Mouse (Mus musculus) megakaryocyte-erythroid progenitor cell, adult 5-6 weeks (primary cell): ENCODE measurements around the gene Nxf1. TPM values are rescaled to one million over a fixed set of nuclear protein-coding genes. Genes with fewer than 3 reads are reported as not detected.
"Not testable (repeated sequence)": the region's sequence is repeated elsewhere in the genome, so short reads cannot be mapped to it uniquely, and the experiment has no call there.

Experiments
- ATAC-seq: replicated peaks from 2 replicates; pipeline ENCODE4 v1.8.0; 2016; ENCODE audit warnings: mild to moderate bottlenecking, inconsistent platforms; ENCODE audit not compliant: severe bottlenecking, poor library complexity, low FRiP score, low TSS enrichment
- total RNA-seq, 2 experiments: library from RNA; stranded (forward) in 1 of 2; stranded (reverse) in 1 of 2; fragments of 200-1000, 215-1000 nt in 1 of 2; fragments of >200 nt in 1 of 2; fragmentation: Nextera tagmentation in 1 of 2; gene quantifications; 2 replicates each; pipeline ENCODE4 v1.2.3; 2014 to 2017

Nxf1 gene
- total RNA-seq, 2 experiments from 2014 or later, result 161 to 530 TPM

DNA sequence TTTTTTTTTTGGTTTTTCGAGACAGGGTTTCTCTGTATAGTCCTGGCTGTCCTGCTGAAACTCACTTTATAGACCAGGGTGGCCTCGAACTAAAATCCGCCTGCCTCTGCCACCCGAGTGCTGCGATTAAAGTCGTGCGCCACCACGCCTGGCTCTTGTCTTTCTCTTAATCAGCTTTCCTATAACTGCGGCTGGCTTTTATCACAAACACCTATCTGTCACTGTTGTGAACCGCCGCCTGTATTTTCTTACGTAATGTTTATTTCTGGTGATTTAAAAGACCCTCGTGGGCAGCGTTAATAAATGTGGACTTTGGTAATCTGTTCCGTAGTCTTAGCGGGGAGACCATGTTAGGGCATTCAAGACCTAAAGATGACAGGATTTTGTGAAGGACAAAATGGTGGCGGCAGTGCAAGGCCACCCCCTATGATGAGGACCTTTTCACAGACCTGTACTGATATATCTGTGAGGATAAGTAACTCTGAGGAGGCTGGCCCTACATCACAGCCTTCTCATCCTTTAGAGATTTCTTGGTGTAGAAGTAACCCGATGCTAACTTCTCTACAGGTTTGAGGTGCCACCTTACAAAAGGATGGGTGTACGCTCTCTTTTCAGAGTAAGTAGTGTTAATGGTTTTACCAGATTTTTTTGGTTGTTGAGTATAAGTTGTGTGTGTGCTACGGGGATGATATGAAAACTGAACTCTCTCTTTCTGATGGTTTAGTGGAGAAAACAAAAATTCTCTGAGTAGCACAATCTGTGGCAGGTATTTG lies 33.1 kb upstream of the Nxf1 start:
- no peak for ATAC-seq

DNA sequence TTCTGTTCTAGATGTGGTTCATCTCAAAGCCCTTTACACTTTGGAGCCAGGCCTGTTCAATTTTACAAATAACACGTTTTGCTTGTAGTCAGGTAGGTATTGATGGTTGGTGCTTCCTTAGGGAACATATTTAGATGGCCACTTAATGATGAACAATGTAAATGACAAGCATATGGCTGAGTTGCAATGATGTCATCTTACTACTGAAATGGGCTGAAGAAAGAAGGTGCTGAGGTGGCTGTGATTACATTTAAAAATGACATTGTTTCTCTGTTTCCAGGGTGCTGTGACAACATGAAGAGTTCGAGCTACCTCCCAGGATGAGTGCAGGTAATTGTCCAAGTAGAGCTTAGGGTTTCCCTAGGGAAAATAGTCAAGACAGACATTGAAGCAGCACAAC lies 32.5 kb upstream of the Nxf1 start:
- no peak for ATAC-seq

- no peak for ATAC-seq
These were observed 31.7 kb upstream of the Nxf1 start for GRCm38 (mm10) chr19:8725081-8725613.

GRCm38 (mm10) chr19:8726609-8727390 lies 30.1 kb upstream of the Nxf1 start:
- ATAC-seq, result 0 out of 2 replicates have a peak, but pooled peaks have one; percentile 2

DNA sequence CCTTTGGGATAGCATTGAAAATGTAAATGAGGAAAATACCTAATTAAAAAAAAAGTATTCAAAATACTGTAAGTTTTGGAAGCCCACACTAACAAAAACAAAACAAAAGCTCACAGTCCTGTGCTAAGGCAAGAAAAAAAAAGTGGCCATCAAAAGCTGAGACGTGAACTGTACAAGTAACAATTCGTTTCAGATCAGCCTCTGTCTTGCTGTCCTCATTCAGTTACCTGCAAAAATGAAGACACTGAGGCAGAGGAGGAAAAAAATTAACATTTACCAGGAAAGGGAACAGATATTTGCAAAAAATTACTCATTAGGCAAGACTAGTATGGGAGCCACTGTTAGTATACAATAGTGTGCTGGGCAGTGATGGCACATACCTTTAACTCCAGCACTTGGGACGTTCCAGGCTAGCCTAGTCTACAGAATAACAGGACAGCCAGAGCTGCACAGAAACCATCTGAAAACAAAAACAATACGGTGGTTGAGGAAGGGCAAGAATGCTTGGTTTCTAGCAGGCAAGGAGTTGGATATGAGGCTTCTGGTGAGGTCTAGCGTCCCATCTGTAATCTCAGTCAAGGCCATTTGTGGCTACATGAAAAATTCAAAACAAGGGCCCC lies 29.3 kb upstream of the Nxf1 start:
- peak; percentile 26; the same call in 1 of the 2 replicates for ATAC-seq

DNA sequence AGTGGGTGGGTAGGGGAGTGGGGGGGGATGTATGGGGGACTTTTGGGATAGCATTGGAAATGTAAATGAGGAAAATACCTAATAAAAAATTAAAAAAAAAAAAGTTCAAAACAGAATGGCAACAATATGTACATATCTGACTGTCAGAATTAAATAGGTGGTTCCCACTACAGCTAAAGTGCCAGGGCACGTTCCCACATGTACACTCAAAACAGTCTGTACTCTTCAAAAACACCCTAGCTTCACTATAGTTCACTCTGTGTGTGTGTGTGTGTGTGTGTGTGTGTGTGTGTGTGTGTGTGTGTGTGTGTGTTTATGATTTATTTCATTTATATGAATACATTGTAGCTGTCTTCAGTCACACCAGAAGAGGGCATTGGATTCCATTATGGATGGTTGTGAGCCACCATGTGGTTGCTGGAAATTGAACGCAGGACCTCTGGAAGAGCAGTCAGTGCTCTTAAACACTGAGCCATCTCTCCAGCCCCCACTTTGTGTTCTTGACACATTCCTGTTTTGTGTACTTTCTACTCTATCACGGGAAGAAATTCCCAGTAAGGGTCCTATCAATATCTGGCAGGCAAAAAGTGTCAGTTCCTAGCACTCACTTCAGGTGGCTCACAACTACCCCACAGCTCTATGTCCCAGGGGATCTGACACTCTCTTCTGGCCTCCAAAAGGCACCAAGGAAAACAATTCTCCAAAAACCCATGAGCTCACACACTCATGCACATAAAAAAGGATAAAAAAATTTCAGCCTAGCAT lies 28.4 kb upstream of the Nxf1 start:
- not testable (repeated sequence) for ATAC-seq

- no peak for ATAC-seq
These were observed 22.5 kb upstream of the Nxf1 start for GRCm38 (mm10) chr19:8734334-8734733.

- peak; percentile 90 for ATAC-seq
These were observed 21.3 kb upstream of the Nxf1 start, which contains the start of gene Wdr74 for GRCm38 (mm10) chr19:8735389-8736159. Gene Wdr74 (plus strand): TSS chr19:8735827.

GRCm38 (mm10) chr19:8736160-8736467 lies 20.8 kb upstream of the Nxf1 start:
- peak; percentile 46 for ATAC-seq

GRCm38 (mm10) chr19:8738911-8739310 lies 18.0 kb upstream of the Nxf1 start:
- no peak for ATAC-seq

DNA sequence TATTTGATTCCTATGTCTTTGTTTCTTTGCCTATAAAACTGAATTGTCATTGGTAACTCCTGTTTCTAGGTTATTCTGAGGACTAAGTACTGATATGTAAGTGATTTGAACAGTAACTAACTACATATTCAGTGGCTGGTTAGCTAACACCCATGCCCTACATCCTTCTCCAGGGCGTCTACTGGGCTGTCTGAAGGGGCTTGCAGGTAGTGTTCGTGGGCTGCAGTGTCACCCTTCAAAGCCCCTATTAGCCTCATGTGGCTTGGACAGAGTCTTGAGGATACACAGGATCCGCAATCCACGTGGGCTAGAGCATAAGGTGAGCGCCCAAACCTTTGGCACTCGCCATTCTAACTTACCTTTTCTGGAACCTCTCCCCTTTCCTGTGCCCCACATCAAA lies 17.2 kb upstream of the Nxf1 start:
- no peak for ATAC-seq

- ATAC-seq, result no peak
These were observed 16.3 kb upstream of the Nxf1 start, which contains the start of gene 1700092M07Rik for GRCm38 (mm10) chr19:8740603-8741002. Gene 1700092M07Rik (plus strand): TSS chr19:8740718.

DNA sequence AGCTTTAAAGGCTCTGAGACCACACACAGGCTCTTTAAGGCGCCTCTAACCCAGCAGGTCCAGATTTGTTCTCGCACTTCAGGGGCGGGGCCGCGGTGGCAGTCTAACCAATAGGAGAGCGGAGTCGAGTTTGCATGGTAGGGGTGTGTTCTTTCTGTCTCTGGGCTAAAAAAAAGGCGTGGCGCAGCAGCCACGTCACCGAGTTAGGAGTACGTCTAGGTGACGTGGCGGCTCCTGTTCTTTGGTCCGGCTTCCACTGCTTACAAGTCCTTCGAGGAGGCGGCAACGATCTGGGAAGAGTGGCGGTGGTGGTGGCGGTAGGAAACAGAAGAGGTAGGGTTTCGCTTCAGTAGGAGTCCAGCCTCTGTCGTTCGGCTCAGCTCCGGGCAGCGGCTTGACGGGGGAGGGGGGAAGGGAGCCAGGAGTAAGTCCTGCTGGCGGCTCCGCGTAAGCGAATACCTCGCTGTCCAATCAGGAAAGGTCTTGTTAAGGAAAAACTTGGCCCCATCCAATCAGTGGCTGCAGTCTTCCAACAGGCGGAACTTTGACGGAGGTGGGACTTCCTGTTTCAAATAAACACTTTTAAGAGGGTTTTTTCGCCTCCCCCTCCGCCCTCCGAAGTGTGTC lies 15.5 kb upstream of the Nxf1 start, which contains the start of gene Stx5a:
Gene Stx5a (plus strand): TSS at position 171 of the 627 bp plus-strand sequence.
- ATAC-seq, result peak; percentile 92

DNA sequence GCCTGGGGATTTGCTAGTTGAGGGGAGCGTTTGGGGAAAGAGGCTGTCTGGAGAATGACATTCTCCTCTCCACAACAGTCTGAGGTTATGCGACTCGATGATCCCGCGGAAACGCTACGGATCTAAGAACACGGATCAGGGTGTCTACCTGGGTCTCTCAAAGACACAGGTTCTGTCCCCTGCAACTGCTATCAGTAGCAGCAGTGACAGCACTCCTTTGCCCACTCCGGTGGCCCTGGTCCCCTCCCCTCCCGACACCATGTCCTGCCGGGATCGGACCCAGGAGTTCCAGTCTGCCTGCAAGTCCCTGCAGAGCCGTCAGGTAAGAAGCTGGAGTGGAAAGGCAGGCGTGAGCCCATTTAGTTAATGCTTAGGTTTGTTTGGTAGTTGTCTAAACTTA lies 14.7 kb upstream of the Nxf1 start:
- ATAC-seq, result no peak

DNA sequence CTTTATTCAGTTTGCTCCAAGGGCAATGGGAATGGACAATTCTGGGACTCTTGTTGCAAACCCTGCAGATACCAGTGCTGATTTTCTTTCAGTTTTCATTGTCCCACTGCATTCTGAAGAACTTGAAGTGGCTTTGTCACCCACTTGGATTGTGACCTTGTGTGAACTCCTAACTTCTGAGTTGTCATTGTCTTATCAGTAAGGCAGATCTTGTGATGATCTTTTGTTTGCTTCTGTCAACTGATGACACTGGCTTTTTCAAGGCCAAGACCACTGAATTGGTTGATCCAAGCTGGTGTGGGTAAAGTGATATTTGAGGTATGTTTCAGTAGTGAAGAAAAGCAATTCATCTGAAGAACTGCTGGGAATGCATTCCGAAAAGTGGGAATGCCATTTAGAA lies 11.5 kb upstream of the Nxf1 start:
- ATAC-seq, result no peak

- ATAC-seq, result no peak
These were observed 9.5 kb upstream of the Nxf1 start for GRCm38 (mm10) chr19:8747368-8747767.

DNA sequence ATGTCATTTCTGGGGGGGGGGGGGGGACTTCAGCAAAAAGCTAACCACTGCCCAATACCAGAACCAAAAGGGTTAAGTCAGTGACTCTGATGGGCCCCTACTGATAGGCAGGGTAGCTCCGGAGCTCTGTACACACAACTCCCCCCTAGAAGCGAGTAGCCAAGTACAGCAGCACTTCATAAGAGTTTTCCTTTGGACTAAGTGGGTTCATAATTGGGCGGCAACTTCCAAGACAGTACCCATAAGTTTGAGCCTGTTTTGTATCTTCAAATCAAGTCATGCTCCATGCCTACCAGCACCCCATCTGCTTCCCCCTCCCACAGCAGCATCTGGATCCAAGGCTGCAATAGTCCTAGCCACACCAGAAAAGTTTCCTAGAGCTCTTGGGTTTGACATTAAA lies 1.2 kb upstream of the Nxf1 start:
- no peak for ATAC-seq

- no peak for ATAC-seq
These were observed 662 bp downstream of the Nxf1 start for GRCm38 (mm10) chr19:8757471-8757998.
